Mouse (Mus musculus) cortical plate, adult 2 months (tissue): ENCODE measurements at regions not wholly inside any gene's neighbourhood (a gene's known extent, or its start where the extent isn't known, plus 50 kb on each side); places are given as distances from the start of the nearest gene placed in this dataset.

Source experiments
- H3K27ac ChIP-seq: fragments of 200-500 bp; 2 replicates; pipeline ENCODE4 v1.5.1; 2012; ENCODE audit warnings: low read length, control low read depth, inconsistent platforms; ENCODE audit not compliant: insufficient read depth
- H3K4me1 ChIP-seq: fragments of 200-500 bp; 2 replicates; pipeline ENCODE4 v1.6.1; 2011; ENCODE audit warnings: low read length; ENCODE audit not compliant: control insufficient read depth, insufficient read depth
- H3K4me3 ChIP-seq: fragments of 200-500 bp; 2 replicates; pipeline ENCODE4 v1.5.1; 2011; ENCODE audit warnings: mild to moderate bottlenecking, low read length, control low read depth; ENCODE audit not compliant: insufficient read depth
- CTCF ChIP-seq: fragments of 200-500 bp; IDR thresholded peaks from 2 replicates; pipeline ENCODE4 v1.5.1; 2011; ENCODE audit warnings: mild to moderate bottlenecking, control low read depth, low read length; ENCODE audit not compliant: insufficient read depth; ENCODE audit errors: extremely low read depth
- POLR2A ChIP-seq: fragments of 200-500 bp; IDR thresholded peaks from 2 replicates; pipeline ENCODE4 v1.6.1; 2011; ENCODE audit warnings: mild to moderate bottlenecking, low read length, control low read depth; ENCODE audit not compliant: insufficient read depth; ENCODE audit errors: extremely low read depth

DNA sequence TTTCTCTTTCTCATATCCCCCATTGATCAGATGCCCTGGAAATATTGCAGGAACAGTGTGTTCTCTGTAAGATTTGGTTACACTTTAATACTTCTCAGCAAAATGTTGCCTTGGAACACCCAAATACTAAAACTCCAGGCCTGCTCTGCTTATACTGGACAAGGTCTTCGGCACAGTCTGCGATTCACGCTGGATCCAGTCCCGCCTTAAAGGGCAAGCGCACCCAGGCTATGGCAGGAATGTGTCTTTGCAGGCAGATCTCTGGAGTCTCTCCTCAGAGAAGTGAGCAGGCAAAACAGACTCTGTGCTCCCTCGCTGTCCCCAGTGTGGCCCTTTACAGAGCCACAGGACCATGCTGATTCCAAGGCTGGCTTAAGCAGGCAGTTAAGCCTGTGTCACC, 246.2 kb upstream of the Runx1 start:
- no peaks in the 10 kb centered on the region for H3K4me1 ChIP-seq
- no peak overlapping the region for H3K27ac ChIP-seq
- TF ChIP-seq POLR2A (no peak), CTCF (no peak)
- H3K4me3 ChIP-seq: no peak overlapping the region

DNA sequence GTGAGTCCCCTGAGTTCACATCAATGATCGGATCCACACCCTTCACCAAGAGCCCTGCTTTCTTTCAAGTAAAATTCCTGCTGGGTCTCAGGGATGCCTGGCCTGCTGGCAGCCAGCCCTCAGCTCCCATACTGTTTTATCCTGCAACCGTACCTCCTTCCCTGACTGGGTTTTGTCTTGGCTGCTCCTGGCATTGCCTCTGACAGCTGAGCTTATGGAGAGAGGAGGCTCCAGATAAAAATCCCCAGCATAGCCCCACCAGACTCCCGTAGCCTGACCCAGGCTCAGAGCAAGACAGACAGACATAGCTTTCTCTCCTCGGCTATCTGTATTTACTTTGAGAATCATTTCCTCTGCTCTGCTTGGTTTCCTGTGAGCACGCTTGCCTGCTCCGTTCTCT, 245.8 kb upstream of the Runx1 start:
- Histone ChIP-seq H3K27ac (no peak overlapping the region), H3K4me1 (no peaks in the 10 kb centered on the region), H3K4me3 (no peak overlapping the region)
- no peak for TF ChIP-seq CTCF
- no peak for TF ChIP-seq POLR2A

DNA sequence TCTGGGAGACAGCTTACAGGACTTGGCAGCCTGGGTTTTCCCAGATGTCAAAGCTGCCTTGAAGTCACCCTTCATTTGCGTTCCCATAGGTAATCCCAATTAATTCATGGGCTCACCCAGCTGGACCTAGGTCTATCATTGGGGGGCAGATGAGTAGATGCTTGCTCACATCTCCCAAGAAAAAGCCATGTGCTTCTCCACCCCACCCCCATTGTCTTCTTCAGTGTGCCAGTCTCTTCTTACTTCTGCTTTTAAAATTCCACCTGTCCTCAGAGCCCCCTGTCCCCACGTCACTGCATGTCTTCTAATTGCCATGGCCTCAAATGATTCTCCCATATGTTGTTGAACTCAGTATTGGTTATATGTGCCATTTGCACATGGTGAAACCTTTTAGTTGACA, 240.9 kb upstream of the Runx1 start:
- no peaks in the 10 kb centered on the region for H3K4me1 ChIP-seq
- TF ChIP-seq POLR2A (no peak), CTCF (no peak)
- H3K4me3 ChIP-seq: no peak overlapping the region
- H3K27ac ChIP-seq: no peak overlapping the region

- Histone ChIP-seq H3K27ac (no peak overlapping the region), H3K4me3 (no peak overlapping the region), H3K4me1 (no peaks in the 10 kb centered on the region)
- no peak for TF ChIP-seq POLR2A
- no peak for TF ChIP-seq CTCF
These were observed 235.7 kb upstream of the Runx1 start for GRCm38 (mm10) chr16:93061475-93062179.

DNA sequence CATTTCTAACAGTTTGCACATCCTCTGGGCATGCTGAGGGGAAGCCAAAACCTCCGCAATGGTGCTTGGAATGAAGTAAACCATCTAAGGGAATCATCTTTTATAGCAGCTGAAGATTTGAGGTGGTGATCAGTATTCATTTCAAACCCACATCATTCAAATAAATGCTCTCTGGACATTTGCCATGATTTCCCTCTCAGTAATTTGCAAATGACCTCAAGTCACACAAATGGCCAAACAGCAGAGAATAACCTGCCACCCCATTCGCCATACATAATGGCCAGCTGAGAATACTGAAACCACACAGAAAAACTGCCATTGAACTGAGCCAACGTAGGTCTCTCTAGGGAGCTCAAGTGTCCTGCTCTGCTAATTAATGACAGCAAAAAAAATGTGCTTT, 230.3 kb upstream of the Runx1 start:
- H3K4me1 ChIP-seq: no peaks in the 10 kb centered on the region
- no peak overlapping the region for H3K4me3 ChIP-seq
- no peak overlapping the region for H3K27ac ChIP-seq
- TF ChIP-seq POLR2A (no peak), CTCF (no peak)

DNA sequence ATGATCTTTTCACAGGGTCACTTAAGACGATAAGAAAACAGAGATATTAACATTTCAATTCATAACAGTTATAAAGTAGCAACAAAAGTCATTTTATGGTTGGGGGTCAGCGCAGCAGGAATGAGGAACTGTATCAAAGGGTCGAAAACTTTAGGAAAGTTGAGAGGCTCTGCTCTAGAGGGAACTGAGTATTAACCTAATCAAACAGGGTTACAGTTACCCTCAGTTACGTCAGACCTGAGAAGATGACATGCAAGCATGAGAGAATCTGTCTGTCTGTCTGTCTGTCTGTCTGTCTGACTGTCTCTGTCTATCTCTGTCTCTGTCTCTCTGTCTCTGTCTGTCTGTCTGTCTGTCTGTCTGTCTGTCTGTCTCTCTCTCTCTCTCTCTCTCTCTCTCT, 229.6 kb upstream of the Runx1 start:
- Histone ChIP-seq H3K27ac (no peak overlapping the region), H3K4me3 (no peak overlapping the region), H3K4me1 (no peaks in the 10 kb centered on the region)
- TF ChIP-seq POLR2A (no peak), CTCF (no peak)

DNA sequence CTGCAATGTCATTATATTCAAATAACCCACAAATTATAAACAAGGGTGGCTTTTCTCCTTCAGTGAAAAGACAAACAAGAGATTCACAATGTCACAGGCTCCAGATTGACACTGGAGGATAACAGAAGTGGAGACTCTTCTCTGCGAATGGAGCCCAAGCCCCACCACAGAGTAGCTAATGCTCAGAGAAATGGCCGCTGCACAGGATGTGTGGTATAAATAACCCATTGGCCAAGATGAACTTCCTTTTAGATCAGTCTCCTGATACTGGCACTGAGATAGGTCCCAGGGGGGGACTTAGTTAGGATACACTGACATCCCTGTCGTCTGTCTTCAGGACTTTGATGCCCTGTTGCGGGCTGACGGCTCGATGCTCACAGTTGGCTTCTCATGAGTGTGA, 225.3 kb upstream of the Runx1 start:
- no peak for TF ChIP-seq CTCF
- Histone ChIP-seq H3K4me1 (no peaks in the 10 kb centered on the region), H3K27ac (no peak overlapping the region), H3K4me3 (no peak overlapping the region)

DNA sequence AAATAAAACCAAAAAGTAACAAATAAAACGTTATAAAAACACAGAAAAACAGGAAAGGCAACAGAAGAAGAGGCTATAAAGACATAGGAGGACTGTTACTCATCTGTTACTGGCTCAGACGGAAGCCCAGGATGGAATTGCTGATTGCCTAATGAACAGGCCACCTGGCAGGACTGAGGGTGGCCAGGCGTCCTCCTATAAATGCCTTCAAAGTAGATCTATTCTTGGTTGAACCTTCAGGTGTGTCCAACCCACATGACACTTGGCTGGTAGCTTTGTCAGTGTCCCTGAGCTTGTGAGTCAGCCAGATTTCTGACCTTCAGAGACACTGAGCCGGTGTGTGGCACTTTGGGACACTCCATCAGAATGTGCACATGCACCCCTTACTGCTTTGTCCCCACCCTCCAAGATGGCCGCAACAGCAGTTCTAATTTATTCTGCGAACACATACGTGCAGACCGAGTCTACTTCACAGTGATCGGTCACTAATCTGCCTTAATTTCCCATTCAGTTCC, 222.5 kb upstream of the Runx1 start:
- no peak overlapping the region for H3K4me3 ChIP-seq
- H3K4me1 ChIP-seq: no peaks in the 10 kb centered on the region
- no peak overlapping the region for H3K27ac ChIP-seq
- TF ChIP-seq CTCF (no peak), POLR2A (no peak)

DNA sequence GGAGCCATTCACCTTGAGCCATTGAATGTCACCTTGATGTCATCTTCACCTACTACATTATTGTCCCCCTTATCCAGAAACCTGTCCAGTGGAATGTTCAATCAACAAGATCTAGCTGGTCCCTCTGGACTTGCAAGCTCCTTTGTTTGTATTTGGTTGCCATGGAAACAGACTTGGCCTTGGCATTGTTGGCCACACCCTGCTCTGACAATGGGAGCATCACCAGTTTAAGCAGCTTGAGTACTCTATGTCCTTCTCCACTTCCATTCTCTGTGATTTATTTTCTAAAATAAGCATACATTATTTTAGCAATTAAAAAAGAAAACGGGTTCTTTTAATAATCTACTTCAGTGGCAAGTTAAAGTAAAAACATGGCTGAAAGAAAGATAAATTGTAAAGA, 221.6 kb upstream of the Runx1 start:
- no peaks in the 10 kb centered on the region for H3K4me1 ChIP-seq
- no peak overlapping the region for H3K4me3 ChIP-seq
- no peak overlapping the region for H3K27ac ChIP-seq
- TF ChIP-seq CTCF: no peak

GRCm38 (mm10) chr16:93046221-93046620, 220.3 kb upstream of the Runx1 start:
- TF ChIP-seq CTCF: no peak
- no peak for TF ChIP-seq POLR2A
- Histone ChIP-seq H3K27ac (no peak overlapping the region), H3K4me3 (no peak overlapping the region), H3K4me1 (no peaks in the 10 kb centered on the region)
